Mouse (Mus musculus) G1E-ER4 (cell line): ENCODE results near the gene Bcl2l12. TPM values are rescaled to one million over a fixed set of nuclear protein-coding genes. Genes with fewer than 3 reads are reported as not detected.

Experiments
- GATA1 ChIP-seq: IDR thresholded peaks from one replicate; pipeline ENCODE4 v1.8.0; 2012; ENCODE audit warnings: low read length, inconsistent platforms
- polyA plus RNA-seq: library from polyadenylated mRNA; stranded (reverse); fragments of >175 nt; gene quantifications from 2 replicates; pipeline ENCODE4 v1.2.3, GENCODE M21; 2012

Gene Bcl2l12
- polyA plus RNA-seq, 1 experiment = 211 TPM

DNA sequence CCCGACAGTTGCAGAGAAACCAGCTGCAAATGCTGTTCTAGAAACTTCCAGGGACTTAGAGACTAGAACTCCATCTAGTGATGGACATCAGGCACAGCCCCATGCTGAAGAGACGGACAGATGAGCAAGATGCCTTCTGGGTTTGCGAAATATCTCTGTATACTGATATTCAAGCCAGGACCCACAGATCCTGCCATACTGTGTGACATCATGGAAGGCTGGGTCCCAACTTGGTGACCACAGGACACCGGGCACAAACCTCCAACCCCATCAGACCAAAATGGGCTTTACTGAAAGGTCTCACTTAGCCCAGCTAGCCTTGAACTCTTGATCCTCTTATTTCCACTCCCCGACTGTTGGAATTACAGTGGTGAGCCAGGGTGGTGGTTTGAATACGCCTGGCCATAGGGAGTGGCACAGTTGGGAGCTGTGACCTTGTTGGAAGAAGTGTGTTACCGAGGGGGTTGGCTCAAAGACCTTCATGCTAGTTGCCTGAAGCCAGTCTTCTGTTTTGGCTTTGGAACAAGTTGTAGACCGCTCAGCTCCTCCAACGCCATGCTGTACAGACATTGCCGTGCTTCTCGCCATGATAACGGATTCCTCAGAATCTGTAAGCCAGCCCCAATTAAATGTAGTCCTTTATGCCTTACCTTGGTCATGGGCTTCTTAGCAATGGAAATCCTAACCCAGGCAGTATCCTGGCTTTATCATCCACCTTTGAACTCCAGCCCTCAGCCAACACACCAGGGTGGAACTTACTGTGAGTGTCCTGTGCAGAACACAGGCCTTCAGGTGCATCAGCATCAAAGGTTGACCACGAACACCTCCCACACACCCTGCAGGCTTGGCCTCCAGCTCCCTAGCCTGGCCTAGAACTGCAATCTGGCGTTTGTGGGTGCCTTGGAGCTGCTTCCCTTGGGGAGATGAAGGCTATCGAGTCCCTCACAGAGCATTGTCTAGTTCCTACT is 26.1 kb upstream of the Bcl2l12 start:
- no peak for TF ChIP-seq GATA1

DNA sequence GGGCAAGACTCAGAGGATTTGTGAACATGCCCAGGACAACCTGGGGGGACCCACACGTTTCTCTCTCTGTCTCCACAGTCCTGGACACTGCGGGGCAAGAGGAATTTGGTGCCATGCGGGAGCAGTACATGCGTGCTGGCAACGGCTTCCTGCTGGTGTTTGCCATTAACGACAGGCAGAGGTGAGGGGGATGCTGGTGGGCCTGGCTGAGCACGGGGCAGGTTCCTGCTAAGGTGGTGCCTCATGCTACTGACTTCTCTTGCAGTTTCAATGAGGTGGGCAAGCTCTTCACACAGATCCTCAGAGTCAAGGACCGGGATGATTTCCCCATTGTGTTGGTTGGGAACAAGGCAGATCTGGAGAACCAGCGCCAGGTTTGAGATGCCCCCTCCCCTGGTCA is 21.7 kb upstream of the Bcl2l12 start:
- TF ChIP-seq GATA1 = no peak

DNA sequence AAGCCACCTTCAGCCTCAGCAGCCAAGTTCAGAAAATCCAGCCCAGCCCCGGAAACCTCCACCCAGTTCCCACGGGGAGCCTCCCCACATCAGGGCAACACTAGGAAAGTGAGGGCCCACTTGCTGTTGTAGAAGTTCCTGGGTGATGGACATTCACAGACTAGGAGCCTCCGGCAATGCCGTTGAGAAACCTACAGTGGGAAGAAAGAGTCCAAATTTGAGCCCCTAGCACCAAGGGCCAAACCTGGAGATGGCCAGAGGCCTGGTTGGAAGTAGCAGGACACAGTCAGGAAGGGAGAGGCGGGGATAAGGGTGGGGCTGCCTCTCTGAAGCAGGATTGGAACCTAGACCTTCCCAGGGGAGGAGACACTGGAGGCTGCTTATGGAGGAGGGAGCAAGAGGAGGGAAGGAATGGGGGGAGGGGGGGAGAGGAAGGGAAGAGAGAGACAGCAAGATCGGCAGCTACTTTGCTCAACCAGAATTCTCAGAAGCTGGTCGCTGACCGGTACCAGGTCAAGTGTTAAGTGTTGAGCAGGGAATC is 20.6 kb upstream of the Bcl2l12 start:
- no peak for TF ChIP-seq GATA1

DNA sequence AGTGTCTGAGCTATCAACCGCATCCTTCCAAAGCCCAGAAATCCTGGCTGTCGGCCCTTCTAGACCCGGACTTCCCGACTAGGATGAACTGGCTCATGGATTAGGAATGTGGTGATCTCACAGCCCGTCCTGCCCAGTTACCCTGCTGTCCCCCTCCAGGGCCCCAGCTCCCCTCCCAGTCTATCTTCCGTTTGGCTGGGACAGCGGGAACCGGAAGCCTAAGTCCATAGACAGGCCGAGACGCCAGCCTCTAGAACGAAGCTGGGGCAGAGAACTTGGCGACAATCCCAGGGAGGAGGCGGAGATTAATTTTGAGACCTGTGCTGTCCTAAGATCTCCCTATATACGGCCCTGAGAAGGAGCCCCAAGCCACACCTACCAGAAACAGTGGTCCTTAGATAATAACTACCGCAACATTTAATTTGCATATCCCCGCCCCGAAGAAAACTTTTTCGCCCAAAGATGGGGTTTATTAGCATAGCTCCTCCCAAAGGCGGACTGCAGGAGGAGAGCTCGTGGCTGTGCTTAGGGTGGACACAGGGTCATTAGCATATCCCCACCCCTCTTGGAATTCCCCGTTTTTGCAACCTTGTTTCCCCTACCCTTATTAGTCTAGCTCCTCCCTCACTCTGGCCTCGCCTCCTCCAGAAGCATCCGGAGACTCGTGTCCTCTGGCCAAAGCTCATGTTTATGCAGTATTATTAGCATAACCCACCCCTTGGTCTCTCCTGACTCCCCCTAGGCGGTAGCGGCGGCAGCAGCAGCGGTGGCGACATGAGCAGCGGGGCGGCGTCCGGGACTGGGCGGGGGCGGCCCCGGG is 18.9 kb upstream of the Bcl2l12 start, which contains the start of gene Rras:
Rras (plus strand) TSS at position 720 of the 820 bp plus-strand sequence.
- TF ChIP-seq GATA1 = no peak

DNA sequence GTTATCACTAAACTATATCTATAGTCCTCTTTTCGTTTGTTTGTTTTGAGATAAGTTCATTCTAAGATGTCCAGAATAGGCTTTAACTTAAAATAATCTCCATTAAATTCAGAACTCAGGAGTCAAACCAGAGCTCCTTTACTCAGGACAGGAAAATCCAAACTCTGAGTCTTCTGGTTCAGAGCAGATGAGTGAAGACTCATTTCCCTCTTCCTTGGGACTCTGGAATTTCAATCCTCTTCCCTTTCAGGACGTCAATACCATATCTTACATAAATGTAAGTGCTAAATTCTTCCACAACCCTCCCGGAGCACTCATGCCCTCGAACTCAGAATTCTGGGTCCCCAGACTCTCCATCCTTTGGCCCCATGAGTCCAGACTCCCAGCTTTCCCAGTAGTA is 18.2 kb upstream of the Bcl2l12 start:
- no peak for TF ChIP-seq GATA1

DNA sequence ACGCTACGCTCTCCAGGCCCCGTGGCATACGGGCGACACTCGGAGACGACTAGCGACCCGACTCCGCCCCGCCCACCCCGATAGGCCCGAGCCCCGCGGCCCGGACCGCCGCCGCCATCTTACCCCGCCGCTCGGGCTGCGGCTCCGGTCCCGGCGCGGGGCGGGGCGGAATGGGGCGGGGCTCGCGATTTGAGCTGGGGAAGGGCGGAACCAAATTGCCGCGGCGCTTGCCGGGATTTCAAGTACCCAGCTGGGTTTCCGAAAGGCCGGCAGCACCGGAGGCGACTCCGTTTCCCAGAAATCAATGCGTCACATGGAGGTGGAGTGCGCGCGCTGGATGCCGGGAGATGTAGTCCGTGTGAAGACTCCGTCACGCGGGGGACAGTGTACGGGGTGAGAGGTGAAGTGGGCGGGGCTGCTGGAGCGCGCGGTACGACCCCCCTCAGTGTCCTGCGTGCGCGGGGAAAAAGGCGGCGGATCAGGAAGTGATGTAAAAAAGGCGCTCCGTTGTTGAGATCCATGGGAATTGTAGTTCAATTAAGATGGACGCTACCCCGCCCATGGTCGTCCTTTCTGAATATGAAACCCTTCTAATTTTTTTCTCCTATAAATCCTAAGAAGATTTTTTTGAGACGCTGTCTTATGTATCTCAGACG is 17.6 kb upstream of the Bcl2l12 start, which contains the start of gene Scaf1:
Scaf1 (minus strand) TSS at position 407 of the 656 bp plus-strand sequence.
- TF ChIP-seq GATA1 = no peak

DNA sequence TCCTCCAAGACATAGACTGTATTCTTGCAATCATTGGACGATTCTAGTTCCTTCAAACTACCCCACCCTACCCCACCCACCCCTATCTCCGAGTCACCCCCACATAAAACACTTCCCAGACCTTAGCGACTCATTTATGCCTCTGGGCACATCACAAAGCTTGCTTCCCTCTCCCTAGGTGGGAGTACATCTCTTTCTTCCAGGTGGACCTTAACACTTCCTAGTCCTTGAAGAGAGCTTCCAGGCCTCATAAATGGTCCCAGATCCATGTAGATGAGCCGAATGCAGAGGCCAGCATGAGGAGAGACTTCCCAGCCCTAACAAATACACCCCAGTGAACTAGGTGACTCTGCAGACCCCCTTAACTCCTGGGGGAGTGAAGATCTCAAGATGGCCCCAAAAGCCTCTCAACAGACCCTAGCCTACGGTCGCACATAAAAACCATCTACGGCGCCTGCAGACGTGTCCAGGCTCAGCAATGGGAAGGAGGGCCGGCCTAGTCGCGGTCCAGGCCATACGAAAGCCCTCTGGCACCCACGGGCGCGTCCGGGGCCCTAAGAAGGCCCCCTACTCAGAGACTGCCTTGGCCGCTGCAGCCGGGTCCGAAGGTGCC is 16.9 kb upstream of the Bcl2l12 start:
- TF ChIP-seq GATA1 = no peak

DNA sequence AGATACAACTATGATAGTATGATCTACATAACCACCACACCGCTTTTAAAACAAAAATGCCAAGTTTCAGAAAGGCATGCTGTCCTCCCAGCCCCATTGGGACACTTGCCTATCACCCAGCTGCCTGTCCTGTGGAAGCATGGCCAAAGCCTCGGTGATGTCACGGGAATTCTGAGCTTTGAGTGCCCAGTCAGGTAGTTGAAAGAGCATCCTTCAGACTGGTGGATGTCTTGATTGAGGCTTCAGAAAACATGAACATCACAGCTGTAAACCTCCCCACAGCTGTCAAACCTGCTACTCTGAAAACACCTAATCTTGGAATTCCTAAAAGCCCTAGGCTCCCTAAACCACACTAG is 15.6 kb upstream of the Bcl2l12 start:
- no peak for TF ChIP-seq GATA1

DNA sequence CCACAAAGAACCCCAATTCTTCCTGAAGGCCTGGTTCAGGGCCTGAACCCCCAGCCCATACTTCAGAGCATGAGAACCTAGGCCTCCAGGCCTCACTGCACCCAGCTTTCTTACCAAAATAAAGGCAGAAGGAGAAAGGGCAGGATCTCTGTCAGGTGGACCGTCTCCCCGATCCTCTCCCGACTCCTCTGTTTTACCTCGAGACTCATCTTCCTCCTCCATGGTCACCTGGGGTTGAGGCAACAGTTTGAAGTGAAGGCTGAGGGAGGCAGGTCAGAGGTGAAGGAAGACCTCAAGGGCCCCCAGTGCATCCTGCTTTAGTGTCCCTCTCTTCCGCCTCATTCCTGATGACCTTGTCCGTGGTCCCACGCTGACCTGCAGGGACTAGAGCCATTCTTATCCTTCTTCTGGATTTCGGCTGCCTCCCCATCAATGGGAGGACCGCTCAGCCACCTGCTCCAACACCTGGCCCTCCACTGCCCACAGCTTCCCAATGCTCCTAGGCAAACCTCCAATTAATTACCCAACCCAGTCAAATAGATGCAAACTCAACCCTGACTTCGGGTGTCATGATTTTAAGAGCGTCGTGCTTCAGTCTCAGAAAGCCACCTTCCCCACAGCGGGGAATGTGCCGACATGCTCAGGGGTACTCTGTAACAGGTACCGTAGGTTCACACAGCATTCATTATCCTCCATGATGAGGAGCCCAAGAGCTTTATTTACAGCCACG is 15.0 kb upstream of the Bcl2l12 start:
- TF ChIP-seq GATA1 = no peak

DNA sequence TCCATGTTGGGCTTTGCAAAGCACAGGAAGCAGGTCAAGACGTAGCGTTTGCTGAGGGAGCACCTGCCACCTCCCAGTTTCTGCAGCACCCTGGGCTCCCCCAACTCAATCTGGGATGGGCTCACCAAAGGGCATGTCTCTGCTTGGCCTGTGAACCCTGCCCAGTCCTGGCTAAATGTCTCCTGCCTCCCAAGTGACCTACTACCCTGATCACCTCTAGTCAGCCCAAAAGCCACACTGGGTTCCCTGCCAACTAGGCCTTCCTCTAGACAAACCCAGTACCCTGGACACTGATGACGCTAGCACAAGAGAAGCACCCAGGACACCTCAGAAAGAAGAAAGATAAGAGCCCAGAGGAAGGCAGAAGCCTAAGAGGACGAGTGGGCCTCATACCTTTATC is 14.3 kb upstream of the Bcl2l12 start:
- no peak for TF ChIP-seq GATA1

DNA sequence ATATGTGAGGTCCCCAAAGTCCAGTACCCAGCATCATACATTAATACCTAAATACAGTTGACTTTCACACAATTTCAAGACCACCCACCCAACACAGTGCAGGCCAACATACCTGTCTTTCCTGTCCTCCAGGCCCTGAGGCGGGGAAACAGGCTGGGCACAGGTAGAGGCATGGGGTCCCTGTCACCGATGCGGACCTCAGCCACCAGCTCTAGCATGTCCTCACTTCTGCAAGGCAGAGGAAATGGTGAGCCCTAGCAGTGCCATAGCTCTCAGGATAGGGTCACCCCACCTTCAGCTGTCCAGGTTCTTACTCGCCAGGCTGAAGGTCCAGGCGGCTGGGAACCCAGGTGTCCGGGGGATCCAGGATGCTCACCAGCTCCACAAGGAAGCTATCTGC is 13.5 kb upstream of the Bcl2l12 start:
- TF ChIP-seq GATA1 = no peak

DNA sequence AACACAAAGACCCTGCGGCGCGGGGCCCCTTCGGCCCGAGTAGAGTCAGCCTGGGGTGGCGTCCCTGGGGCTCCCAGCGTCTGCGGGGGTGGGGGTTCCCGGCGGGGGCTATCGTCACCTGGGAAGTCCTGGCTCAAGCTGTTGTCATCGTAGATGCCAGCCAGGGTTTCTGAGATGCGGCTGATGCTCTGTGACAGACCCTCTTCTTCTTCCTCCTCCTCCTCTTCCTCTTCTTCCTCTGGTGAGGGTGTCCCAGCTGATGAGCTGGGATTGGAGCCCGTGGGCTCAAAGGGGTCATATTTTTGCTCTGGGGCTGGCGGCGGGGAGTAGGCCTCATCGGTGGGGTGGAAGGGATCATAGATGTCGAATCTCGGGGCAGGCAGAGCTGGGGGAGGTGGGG is 9.9 kb upstream of the Bcl2l12 start:
- TF ChIP-seq GATA1 = no peak

DNA sequence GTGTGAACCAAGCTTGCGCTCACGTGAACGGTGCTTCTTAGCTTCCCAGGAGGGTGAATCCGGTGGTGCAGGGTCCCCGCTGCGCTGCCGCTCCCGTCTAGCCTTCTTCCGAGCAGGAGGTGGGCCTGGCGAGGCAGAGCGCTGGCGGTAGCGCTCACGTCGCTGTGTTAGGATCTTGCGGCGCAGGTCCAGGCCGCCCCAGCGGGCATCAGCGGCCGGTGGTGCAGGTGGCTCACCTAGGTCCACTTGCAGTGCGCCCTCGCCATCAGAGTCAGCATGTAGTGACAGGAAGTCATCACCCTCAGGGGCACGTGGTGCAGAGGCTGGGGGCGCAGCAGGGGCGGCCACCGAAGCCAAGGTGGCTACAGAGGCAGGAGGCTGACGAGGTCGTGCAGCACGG is 9.3 kb upstream of the Bcl2l12 start:
- TF ChIP-seq GATA1 = no peak

DNA sequence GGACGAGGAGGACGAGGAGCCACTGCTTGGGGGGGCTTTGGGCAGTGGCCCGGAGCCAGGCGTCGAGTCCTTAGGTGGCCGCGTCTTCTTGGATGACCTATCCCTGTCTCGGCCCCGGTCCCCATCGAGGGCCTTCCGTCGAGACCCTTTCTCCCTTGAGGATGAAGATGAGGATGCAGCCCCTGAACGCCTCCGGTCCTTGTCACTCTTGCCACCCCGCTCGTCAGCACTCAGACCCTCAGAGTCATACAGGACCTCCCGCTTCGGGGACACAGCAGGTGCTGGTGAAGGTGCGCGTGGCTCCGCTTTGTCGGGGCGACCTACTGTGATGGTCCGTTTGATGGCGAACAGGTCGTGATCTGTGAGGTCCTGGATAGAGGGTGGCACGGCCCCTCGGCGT is 8.6 kb upstream of the Bcl2l12 start:
- no peak for TF ChIP-seq GATA1
